Mouse (Mus musculus) C2C12 (cell line): ENCODE data around the gene Nxph4.

Experiments
- CEBPB ChIP-seq: IDR thresholded peaks from one replicate; pipeline ENCODE4 v1.6.1; 2011; ENCODE audit warnings: low read depth, mild to moderate bottlenecking, control low read depth, moderate library complexity
- CTCF ChIP-seq: IDR thresholded peaks from one replicate; pipeline ENCODE4 v1.5.1; 2011; ENCODE audit not compliant: control insufficient read depth, insufficient read depth, insufficient read length
- FOSL1 ChIP-seq: IDR thresholded peaks from one replicate; pipeline ENCODE4 v1.8.0; 2011; ENCODE audit warnings: mild to moderate bottlenecking, low read length; ENCODE audit not compliant: poor library complexity, insufficient read depth, severe bottlenecking
- MAX ChIP-seq: IDR thresholded peaks from one replicate; pipeline ENCODE4 v1.6.1; 2011; ENCODE audit warnings: mild to moderate bottlenecking, control low read depth
- MYOD1 ChIP-seq: IDR thresholded peaks from one replicate; pipeline ENCODE4 v1.6.1; 2011; ENCODE audit warnings: low read depth; ENCODE audit not compliant: control insufficient read depth, insufficient read length
- USF1 ChIP-seq: IDR thresholded peaks from one replicate; pipeline ENCODE4 v1.6.1; 2011; ENCODE audit warnings: low read depth, mild to moderate bottlenecking, control low read depth, moderate library complexity

DNA sequence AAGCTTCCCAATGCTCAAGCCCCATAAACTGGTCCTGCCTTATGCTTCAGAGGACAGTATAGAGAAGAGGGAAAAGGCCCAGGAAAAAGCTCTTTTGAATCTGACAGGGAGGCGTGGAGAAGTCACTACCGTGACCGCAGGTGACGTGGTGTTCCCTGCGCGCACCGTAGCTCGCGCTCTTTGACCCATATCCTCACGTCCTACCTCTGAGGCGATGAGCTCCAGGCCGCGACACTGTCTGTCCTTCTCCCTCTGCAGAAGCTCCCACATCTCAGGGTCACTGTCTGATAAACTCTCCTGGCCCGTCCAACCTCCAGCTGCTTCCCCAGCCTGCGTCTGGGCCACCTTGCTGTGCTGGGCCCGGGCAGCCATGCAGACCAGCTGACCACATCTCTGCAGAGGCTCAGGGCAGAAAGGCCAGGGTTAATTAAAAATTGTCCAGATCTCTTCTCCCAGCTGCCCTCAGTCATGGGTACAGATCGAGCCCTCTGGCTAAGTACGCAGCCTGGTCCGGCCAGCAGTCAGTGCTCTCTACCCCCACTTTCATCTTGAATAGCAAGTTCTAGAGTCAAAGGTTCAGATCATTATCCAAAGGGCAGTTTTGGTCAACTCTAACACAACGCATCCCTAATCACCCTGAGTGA, 13.5 kb downstream of the Nxph4 start:
- no peak for TF ChIP-seq CTCF
- no peak for TF ChIP-seq CEBPB
- TF ChIP-seq USF1, result no peak
- no peak for TF ChIP-seq MYOD1
- TF ChIP-seq MAX, result no peak
- no peak for TF ChIP-seq FOSL1
